Mouse (Mus musculus) erythroblast, embryonic 14.5 days (primary cell): ENCODE results near the gene Uvrag.

Experiments used
- GATA1 ChIP-seq: IDR thresholded peaks from 2 replicates; pipeline ENCODE4 v1.6.1; 2012; ENCODE audit warnings: low read length, inconsistent platforms, mixed read lengths
- TAL1 ChIP-seq: IDR thresholded peaks from 3 replicates; pipeline ENCODE4 v1.6.1; 2012; ENCODE audit warnings: low read length, inconsistent platforms, mixed read lengths

DNA sequence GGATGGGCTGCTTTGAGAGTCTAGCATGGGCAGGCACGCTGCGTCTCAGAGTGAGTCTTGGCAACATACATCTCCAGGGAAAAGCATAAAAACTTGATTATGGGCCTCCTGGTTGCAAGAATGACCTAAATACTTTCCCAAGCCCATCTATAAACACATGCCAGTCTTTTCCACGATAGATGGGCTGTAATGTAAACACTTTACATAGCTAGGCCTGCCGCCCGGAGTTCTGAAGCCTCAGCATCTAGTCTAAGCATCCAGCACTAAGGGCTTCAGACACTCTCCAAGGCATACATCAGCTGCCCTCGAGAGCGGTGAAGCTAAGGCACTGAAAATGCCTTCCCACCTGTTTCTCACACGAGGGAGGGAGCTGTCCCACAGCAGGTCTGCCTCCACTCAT is 229.7 kb downstream of the Uvrag start:
- TF ChIP-seq GATA1 (no peak), TAL1 (no peak)
